Mouse (Mus musculus): ENCODE measurements around the gene Atp4a.

DNA sequence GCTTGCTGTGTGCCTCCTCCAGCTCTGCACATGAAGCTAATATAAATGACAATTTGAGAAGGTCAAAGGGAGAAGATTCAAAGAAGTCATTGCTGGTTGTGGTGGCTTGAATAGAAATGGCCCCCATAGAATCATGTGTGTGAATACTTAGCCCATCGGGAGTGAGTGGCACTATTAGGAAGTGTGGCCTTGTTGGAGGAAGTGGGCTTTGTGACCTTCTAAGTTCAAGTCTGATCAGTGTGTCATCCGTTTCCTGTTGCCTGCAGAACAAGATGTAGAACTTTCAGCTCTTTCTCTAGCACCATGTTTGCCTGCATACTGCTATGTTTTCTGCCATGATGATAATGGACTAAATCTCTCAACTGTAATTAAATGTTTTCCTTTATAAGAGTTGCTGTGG lies 28.6 kb upstream of the Atp4a start:
- TF ChIP-seq CTCF (IDR thresholded peaks at IDR 0.05; ENCODE audit: extremely low read depth, insufficient read length, insufficient replicate concordance, low read depth, low read length) (no peak), POLR2A (IDR thresholded peaks at IDR 0.05; ENCODE audit: low read depth, low read length) (no peak)

All from small intestine, adult 2 months (tissue).